Mouse (Mus musculus) heart, embryonic 13.5 days (tissue): ENCODE measurements around the gene Fcrlb. TPM values are rescaled to one million over a fixed set of nuclear protein-coding genes. Genes with fewer than 3 reads are reported as not detected.

Experiments
- ATAC-seq: fragments of 200-750 bp; cut with Nextera tagmentation; 2 replicates; pipeline ENCODE4 v1.8.0; 2017; ENCODE audit warnings: moderate TSS enrichment; ENCODE audit not compliant: insufficient number of reproducible peaks, low FRiP score, low TSS enrichment; ENCODE audit errors: extremely low read depth
- H3K27ac ChIP-seq: fragments of 300-500 bp; sonication (generic); replicated peaks from 2 replicates; pipeline ENCODE4 v1.5.1; 2015; ENCODE audit warnings: moderate library complexity, mild to moderate bottlenecking, inconsistent platforms
- H3K27me3 ChIP-seq: fragments of 300-500 bp; sonication (generic); replicated peaks from 2 replicates; pipeline ENCODE4 v1.6.1; 2015; ENCODE audit warnings: mild to moderate bottlenecking, inconsistent platforms
- H3K36me3 ChIP-seq: fragments of 300-500 bp; sonication (generic); 2 replicates; pipeline ENCODE4 v1.6.1; 2015; ENCODE audit warnings: mild to moderate bottlenecking, inconsistent platforms
- H3K4me1 ChIP-seq: fragments of 300-500 bp; sonication (generic); 2 replicates; pipeline ENCODE4 v1.6.1; 2015; ENCODE audit warnings: inconsistent platforms
- H3K4me2 ChIP-seq: fragments of 300-500 bp; sonication (generic); 2 replicates; pipeline ENCODE4 v1.6.1; 2015; ENCODE audit warnings: inconsistent platforms, mild to moderate bottlenecking, moderate library complexity
- H3K4me3 ChIP-seq: fragments of 300-500 bp; sonication (generic); 2 replicates; pipeline ENCODE4 v1.5.1; 2015; ENCODE audit warnings: moderate library complexity, mild to moderate bottlenecking, inconsistent platforms
- H3K9ac ChIP-seq: fragments of 300-500 bp; sonication (generic); 2 replicates; pipeline ENCODE4 v1.6.1; 2015; ENCODE audit warnings: inconsistent platforms, mild to moderate bottlenecking, moderate library complexity
- H3K9me3 ChIP-seq: fragments of 300-500 bp; sonication (generic); 2 replicates; pipeline ENCODE4 v1.6.1; 2016; ENCODE audit warnings: inconsistent platforms
- WGBS: fragments of 180-500 bp; shearing (Covaris S2); methylation state at CpG from one replicate; pipeline ENCODE4 v1.1.7; 2015; ENCODE audit warnings: mixed read lengths; 5-methylcytosine and 5-hydroxymethylcytosine counted together
- polyA plus RNA-seq: library from polyadenylated mRNA; unstranded; fragments of >200 nt; fragmentation: Nextera tagmentation; extraction: Ambion mirVana; gene quantifications from 2 replicates; pipeline ENCODE4 v1.2.1, GENCODE M21; 2015

Gene Fcrlb
- polyA plus RNA-seq, 1 experiment from 2014 or later: not detected

DNA sequence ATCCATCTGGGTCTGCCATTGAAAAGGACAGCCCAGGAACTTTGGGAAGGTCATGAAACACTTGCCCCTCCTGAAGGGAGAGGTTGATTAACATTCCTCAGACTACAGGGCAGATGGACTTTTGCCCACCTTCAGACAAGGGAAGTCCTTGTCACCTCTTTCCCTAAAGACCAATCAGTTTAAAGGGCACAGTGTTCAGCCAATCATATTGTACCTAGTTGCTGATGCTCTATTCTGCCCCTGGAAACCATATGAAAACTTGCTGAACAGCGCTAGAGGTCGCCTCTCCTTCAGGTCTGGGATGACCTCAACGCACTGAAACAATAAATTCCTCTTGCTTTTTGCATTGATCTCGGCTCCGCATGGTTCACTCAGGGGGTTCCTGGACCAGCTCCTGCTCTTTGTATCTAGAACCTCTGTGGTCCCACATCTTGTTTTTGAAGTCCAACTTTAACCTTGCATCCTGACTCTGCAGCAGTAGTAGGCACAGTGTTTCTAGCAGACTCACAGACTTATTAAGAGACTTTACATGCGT lies 20.7 kb upstream of the Fcrlb start:
- H3K4me3 ChIP-seq: no peak overlapping the region
- H3K9ac ChIP-seq: no peak overlapping the region
- 0 out of 2 replicates have a peak, but pooled peaks cover 5% of the 10 kb centered on the region for H3K9me3 ChIP-seq
- no peak overlapping the region for H3K4me2 ChIP-seq
- H3K36me3 ChIP-seq: no peaks in the 10 kb centered on the region
- ATAC-seq: no peak
- WGBS: 76% methylated on average over 6 of the region's 6 CpGs
- no peak overlapping the region for H3K27ac ChIP-seq
- H3K27me3 ChIP-seq: no peaks in the 10 kb centered on the region
- H3K4me1 ChIP-seq: no peaks in the 10 kb centered on the region

DNA sequence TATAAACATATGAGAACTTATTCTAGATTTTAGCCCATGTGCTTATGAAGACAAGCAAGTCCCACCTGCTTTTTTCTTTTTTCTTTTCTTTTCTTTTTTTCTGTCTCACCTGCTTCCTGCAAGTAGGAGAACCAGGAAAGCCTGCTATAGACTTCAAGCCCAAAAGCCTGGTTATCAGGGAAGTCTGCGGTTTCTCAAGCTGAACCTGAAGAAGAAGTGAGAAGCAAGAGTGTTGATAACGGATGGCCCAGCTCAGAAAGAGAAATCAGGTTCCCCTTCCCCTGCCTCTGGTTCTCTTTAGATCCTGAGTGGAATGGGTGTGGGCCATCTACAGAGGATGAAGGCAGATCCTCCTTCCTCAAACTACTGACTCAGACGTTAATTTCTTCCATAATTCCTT lies 19.3 kb upstream of the Fcrlb start:
- no peak overlapping the region for H3K4me3 ChIP-seq
- no peak for ATAC-seq
- H3K27me3 ChIP-seq: no peaks in the 10 kb centered on the region
- 0 out of 2 replicates have a peak, but pooled peaks cover 5% of the 10 kb centered on the region for H3K9me3 ChIP-seq
- no peak overlapping the region for H3K9ac ChIP-seq
- WGBS: 63% methylated on average over 3 of the region's 3 CpGs
- no peaks in the 10 kb centered on the region for H3K36me3 ChIP-seq
- no peak overlapping the region for H3K27ac ChIP-seq
- H3K4me1 ChIP-seq: no peaks in the 10 kb centered on the region
- no peak overlapping the region for H3K4me2 ChIP-seq

DNA sequence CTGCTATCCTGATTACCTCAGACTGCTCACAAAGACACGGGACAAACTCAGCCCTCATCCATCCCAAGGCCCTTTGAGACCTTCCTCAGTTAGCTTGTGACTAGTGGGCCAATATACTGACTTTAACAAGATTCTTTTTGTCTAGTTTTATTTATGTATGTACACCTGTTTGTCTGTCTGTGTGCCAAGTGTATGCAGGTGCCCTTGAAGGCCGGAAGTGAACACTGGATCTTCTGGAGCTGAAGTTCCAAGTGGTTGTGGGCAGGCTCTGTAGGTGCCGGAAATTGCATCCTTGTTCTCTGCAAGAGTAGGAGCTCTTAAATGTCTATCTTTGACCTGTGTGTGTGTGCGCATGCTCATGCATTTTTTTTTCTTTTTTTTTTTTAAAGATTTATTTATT lies 16.5 kb upstream of the Fcrlb start:
- no peak for ATAC-seq
- Histone ChIP-seq H3K4me3 (no peak overlapping the region), H3K9ac (no peak overlapping the region), H3K9me3 (no peaks in the 10 kb centered on the region), H3K4me2 (no peak overlapping the region), H3K27ac (no peak overlapping the region), H3K4me1 (no peaks in the 10 kb centered on the region), H3K27me3 (no peaks in the 10 kb centered on the region), H3K36me3 (no peaks in the 10 kb centered on the region)
- WGBS: 75% methylated on average over 4 of the region's 4 CpGs

DNA sequence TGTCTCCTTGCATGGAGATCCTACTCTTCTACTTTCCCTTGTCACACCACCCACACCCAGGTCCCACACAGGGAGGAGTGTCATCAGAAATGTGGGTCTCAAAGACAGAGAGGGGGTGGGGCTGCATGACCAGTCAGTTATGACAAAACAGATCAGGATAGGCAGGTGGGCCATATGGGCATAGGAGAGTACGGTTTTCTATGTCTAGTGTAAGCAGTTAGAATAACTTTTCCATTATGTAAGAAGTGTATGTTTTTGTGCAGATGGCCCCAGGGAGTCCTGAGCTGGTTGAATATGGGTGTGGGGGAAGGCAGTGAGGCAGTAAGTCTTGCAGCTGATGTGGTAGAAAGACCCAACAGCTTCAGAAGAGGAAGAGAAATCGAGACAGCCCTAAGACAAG lies 15.7 kb upstream of the Fcrlb start:
- no peaks in the 10 kb centered on the region for H3K36me3 ChIP-seq
- H3K9ac ChIP-seq: no peak overlapping the region
- no peak overlapping the region for H3K4me3 ChIP-seq
- H3K27ac ChIP-seq: no peak overlapping the region
- WGBS: 71% methylated on average over 2 of the region's 2 CpGs
- H3K4me1 ChIP-seq: no peaks in the 10 kb centered on the region
- no peaks in the 10 kb centered on the region for H3K9me3 ChIP-seq
- H3K27me3 ChIP-seq: no peaks in the 10 kb centered on the region
- no peak for ATAC-seq
- H3K4me2 ChIP-seq: no peak overlapping the region

DNA sequence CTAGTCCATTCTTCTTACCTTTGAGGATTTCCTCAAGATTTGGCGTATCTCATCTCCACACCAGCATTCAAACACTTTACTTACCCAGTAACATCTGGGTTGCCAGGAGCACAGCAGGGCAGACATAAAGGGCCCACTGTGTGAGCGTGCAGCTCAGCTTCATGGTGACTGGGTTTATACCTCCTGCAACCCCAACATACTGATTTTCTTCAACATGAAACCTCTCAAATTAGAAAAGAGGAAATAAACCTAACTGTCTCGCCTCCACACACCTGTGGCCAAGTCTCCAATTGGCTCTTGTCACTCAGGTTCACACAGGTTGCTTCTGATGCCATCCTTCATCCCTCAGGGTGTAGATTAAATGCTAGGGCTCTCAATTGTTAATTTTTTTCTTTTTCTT lies 14.6 kb upstream of the Fcrlb start, which contains the start of gene Fcrla:
TSS of gene Fcrla (minus strand) at position 206 of the 400 bp plus-strand sequence.
- no peaks in the 10 kb centered on the region for H3K4me1 ChIP-seq
- no peaks in the 10 kb centered on the region for H3K36me3 ChIP-seq
- ATAC-seq: no peak
- H3K4me2 ChIP-seq: no peak within 1 kb of the TSS
- no peak within 1 kb of the TSS for H3K4me3 ChIP-seq
- H3K9ac ChIP-seq: no peak within 1 kb of the TSS
- H3K27me3 ChIP-seq: no peaks in the 10 kb centered on the region
- 75% methylated on average over 3 of the region's 3 CpGs for whole genome bisulfite sequencing
- no peak within 1 kb of the TSS for H3K27ac ChIP-seq
- no peaks in the 10 kb centered on the region for H3K9me3 ChIP-seq

DNA sequence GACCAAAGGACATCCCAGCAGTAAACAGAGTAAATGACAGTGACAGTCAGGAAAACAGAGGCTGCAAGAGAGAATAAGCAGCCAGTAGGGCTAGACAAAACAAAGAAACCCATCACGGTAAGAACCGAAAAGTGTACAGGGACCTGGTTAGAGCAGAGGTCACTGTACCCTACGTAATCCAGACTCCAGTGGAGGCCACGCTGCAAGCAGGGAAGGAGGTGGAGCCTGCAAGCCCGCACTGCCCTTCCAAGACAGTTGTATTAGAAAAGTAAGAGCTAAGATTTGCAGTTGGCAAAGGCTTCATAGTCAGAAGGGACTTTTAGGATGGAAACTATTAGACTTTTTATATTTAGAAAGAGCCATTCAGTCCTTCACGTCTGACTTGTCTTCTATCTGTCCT lies 14.2 kb upstream of the Fcrlb start:
- H3K36me3 ChIP-seq: no peaks in the 10 kb centered on the region
- no peaks in the 10 kb centered on the region for H3K4me1 ChIP-seq
- no peak overlapping the region for H3K4me2 ChIP-seq
- H3K4me3 ChIP-seq: no peak overlapping the region
- no peak overlapping the region for H3K9ac ChIP-seq
- ATAC-seq: no peak
- H3K27ac ChIP-seq: no peak overlapping the region
- 44% methylated on average over 6 of the region's 6 CpGs for WGBS
- no peaks in the 10 kb centered on the region for H3K9me3 ChIP-seq
- no peaks in the 10 kb centered on the region for H3K27me3 ChIP-seq

DNA sequence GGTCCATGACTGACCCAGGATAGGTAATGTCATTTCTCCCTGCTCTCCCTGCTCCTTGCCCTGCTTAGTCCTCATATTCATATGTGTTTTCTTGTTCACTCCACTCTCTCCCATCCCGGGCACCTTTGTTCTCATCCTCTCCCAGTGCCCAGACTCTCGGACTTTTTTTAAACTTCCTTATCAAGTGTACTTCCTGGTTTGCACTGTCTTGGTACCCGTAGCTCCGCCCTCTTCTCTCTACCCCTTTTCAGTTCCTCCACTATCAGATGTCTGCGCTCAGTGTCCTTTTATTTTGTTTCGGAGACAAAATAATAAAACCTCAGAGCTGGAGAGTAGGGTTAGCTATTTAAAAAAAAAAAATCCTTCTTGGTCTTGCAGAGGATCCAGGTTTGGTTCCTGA lies 11.7 kb upstream of the Fcrlb start:
- Histone ChIP-seq H3K4me1 (no peaks in the 10 kb centered on the region), H3K4me2 (peak overlapping the region; percentile 38), H3K36me3 (no peaks in the 10 kb centered on the region), H3K4me3 (no peak overlapping the region), H3K9ac (no peak overlapping the region), H3K27ac (no peak overlapping the region), H3K27me3 (no peaks in the 10 kb centered on the region), H3K9me3 (no peaks in the 10 kb centered on the region)
- WGBS: 53% methylated on average over 6 of the region's 6 CpGs
- no peak for ATAC-seq

DNA sequence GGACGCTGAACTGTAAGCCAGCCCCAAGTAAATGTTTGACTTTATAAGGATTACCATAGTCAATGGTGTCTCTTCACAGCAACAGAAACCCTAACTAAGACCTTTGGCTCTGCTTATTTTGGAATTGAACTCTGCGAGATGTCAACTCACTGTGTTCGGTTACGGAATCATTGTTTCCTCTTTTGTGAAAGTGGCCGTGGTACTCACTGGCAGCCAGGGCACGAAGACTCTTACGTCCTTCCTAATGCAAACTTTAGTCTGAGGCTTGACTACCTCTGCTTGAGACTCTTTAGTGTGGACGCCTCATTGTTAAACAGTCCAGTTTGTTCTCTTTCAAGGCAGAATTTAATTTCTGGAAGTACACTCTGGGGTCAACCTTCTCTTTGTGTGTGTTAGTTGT lies 6.6 kb upstream of the Fcrlb start:
- Histone ChIP-seq H3K4me2 (no peak overlapping the region), H3K4me3 (no peak overlapping the region), H3K27ac (no peak overlapping the region), H3K4me1 (peaks cover 16% of the 10 kb centered on the region), H3K27me3 (no peaks in the 10 kb centered on the region), H3K36me3 (no peaks in the 10 kb centered on the region), H3K9me3 (peaks cover 3% of the 10 kb centered on the region; the same call in 1 of the 2 replicates), H3K9ac (no peak overlapping the region)
- ATAC-seq: no peak
- 87% methylated on average over 8 of the region's 8 CpGs for WGBS

DNA sequence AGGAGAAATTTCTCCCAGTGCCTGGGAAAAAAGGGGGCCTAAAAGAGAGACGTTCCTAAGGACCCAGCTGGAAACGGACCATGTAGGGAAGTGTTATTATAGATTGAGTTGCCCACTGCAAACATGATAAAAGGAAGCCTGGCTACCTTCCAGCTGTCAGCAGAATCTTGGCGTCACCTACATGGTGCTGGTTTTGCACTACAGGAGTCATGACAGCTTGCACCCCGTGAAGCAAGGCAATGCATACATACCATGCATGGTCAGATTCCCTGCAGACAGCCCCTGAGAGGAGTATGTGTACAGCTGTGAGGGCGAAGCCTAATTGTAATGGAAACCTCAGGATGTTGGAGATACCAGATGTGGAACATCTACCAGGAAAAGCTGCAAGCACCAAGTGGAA lies 2.9 kb upstream of the Fcrlb start:
- Histone ChIP-seq H3K27me3 (peaks cover 31% of the 10 kb centered on the region), H3K4me1 (peaks cover 16% of the 10 kb centered on the region), H3K4me2 (peak overlapping the region; percentile 16), H3K36me3 (no peaks in the 10 kb centered on the region), H3K4me3 (no peak overlapping the region), H3K9me3 (peaks cover 3% of the 10 kb centered on the region; the same call in 1 of the 2 replicates), H3K9ac (no peak overlapping the region), H3K27ac (peak overlapping the region; percentile 74)
- no peak; the same call in 1 of the 2 replicates for ATAC-seq
- WGBS: 16% methylated on average over 5 of the region's 5 CpGs

DNA sequence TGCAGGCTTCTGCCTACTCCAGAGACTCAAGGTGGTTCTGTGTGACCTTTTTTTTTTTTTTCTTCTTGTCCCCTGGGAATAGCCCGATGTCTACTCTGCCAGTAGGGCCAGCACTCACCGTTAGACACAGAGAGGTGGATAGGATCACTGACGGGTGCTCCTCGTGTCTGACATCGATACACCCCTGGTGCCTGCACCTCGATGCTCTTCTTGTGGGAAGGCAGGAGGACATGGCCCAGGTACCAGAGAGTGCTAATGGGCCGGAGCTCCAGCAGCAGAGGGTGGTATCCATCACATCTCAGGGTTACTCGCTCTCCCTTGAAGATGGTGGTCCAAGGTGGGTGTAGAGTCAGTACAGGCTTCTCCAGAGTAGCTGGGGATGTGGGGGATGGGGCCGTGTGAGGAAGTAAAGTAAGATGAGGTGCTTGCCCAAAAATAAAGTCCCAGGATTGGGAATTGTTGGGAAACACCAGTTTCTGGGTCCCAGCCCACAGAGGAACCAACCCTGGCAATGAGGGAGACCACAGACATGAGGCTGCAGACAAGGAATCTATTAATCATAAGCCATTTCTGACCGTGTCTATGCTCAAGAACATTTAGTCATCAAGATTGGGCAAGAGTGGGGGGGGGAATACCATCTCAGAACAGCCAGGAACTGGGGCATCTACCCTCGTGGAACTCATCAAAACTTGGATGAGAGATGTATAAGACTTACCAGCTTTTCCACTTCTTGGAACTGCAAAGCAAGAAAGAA lies 657 bp downstream of the Fcrlb start:
- Histone ChIP-seq H3K36me3 (no peaks in the 10 kb centered on the region), H3K9me3 (peaks cover 3% of the 10 kb centered on the region; the same call in 1 of the 2 replicates), H3K27ac (no peak overlapping the region), H3K9ac (no peak overlapping the region), H3K27me3 (peaks cover 66% of the 10 kb centered on the region), H3K4me3 (no peak overlapping the region), H3K4me1 (peaks cover 32% of the 10 kb centered on the region), H3K4me2 (no peak overlapping the region)
- no peak for ATAC-seq
- WGBS: 76% methylated on average over 11 of the region's 11 CpGs

DNA sequence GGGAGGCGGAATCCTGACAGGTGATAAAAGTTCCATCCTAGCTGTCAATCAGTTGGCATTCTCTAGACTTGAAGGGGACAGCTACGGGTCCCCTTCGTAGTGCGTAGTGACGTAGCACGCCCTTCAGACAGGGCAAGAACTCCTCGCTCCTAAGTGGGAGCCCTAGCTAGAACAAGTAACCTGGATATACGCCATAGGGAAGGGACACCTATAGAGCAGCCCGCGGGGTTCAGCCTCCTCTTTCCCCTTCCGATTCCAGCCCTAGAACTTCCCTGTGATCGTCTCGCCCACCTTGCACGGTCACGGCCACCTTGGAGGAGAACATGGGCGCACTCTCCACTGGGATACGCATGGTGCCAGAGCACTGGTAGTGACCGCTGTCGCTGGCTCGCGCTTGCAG lies 4.4 kb downstream of the Fcrlb start:
- no peak for ATAC-seq

More for the DNA sequence above, 4.4 kb downstream of the Fcrlb start:
- H3K4me3 ChIP-seq: peak overlapping the region; percentile 60
- peak overlapping the region; percentile 94 for H3K4me2 ChIP-seq
- peaks cover 91% of the 10 kb centered on the region for H3K27me3 ChIP-seq
- no peak overlapping the region for H3K27ac ChIP-seq
- H3K36me3 ChIP-seq: no peaks in the 10 kb centered on the region
- WGBS: 3% methylated on average over 21 of the region's 21 CpGs
- H3K9me3 ChIP-seq: no peaks in the 10 kb centered on the region
- peak overlapping the region; percentile 75 for H3K9ac ChIP-seq
- peaks cover 16% of the 10 kb centered on the region for H3K4me1 ChIP-seq
